7 mouse cellular contexts compared by ENCODE assay signal in genomic region chr10:4611386-4612155, GRCm38 (mm10). TPM values are rescaled to one million over a fixed set of nuclear protein-coding genes. Genes with fewer than 3 reads are reported as not detected.
DNase-seq lines count a peak whose midpoint lies in the region; ATAC-seq and TF ChIP-seq lines count a peak whose summit lies in the region.

TSS of gene Esr1 (plus strand) at chr10:4611593.

- H3K36me3 ChIP-seq in liver, embryonic 14.5 days (replicated peaks; ENCODE audit: control insufficient read depth, insufficient read depth, low read depth): no peaks in the 10 kb centered on the region

- peak; percentile 32 for DNase-seq in ovary, postnatal 36 days (ENCODE audit: low spot score)
- DNase-seq in ovary, postnatal 10 days (ENCODE audit: low spot score): no peak
- no peak for DNase-seq in liver, embryonic 14.5 days (ENCODE audit: low read depth in 3 of 3, low spot score in 3 of 3)
- DNase-seq in cerebellum, adult 18-20 months: no peak
- no peak for DNase-seq in urinary bladder, adult 18-20 months (ENCODE audit: low spot score in 2 of 2)

- no peak for TF ChIP-seq CTCF in liver, embryonic 14.5 days (IDR thresholded peaks at IDR 0.05; ENCODE audit: low read depth)

- peak; percentile 44 for ATAC-seq in common myeloid progenitor, adult 5-6 weeks (replicated peaks; ENCODE audit: low read depth, poor library complexity, severe bottlenecking)
- ATAC-seq in hematopoietic stem cell, adult 5-6 weeks (replicated peaks in 1 of 2; ENCODE audit: insufficient read depth in 1 of 2, low FRiP score in 2 of 2, low TSS enrichment in 1 of 2, low read depth in 1 of 2, poor library complexity in 2 of 2, severe bottlenecking in 2 of 2): peak; percentile 31 to 36; a peak in 3 of 4 replicates
- ATAC-seq in liver, embryonic 14.5 days (ENCODE audit: insufficient read depth): no peak

- H3K9ac ChIP-seq in liver, embryonic 14.5 days (replicated peaks): no peak within 1 kb of the TSS; the same call in 1 of the 2 replicates

- no peaks in the 10 kb centered on the region for H3K9me3 ChIP-seq in liver, embryonic 14.5 days (ENCODE audit: control insufficient read depth, low read length)

- H3K4me2 ChIP-seq in liver, embryonic 14.5 days (ENCODE audit: low read depth): peak within 1 kb of the TSS; percentile 51

- H3K27ac ChIP-seq in liver, embryonic 14.5 days: no peak within 1 kb of the TSS

- H3K4me1 ChIP-seq in liver, embryonic 14.5 days (replicated peaks; ENCODE audit: control insufficient read depth in 2 of 2, insufficient read depth in 2 of 2, low read length in 1 of 2): peaks cover 0 to 6% of the 10 kb centered on the region in 2 experiments; a peak in 2 of 4 replicates

- 25% methylated on average over 13 of the region's 13 CpGs for WGBS in liver, embryonic 14.5 days (ENCODE audit: insufficient replicate concordance)

- peak within 1 kb of the TSS; percentile 30 to 46 for H3K4me3 ChIP-seq in liver, embryonic 14.5 days (ENCODE audit: insufficient read depth in 1 of 2, low read depth in 2 of 2, low read length in 2 of 2)

- no peaks in the 10 kb centered on the region for H3K27me3 ChIP-seq in liver, embryonic 14.5 days (ENCODE audit: control insufficient read depth, insufficient read depth, low read length)

- no peak for TF ChIP-seq EP300 in liver, embryonic 14.5 days (IDR thresholded peaks at IDR 0.05; ENCODE audit: low read depth)

RNA-seq across cellular contexts. Expression of gene Esr1, which starts in this region (rescaled TPM):
- total RNA-seq in common myeloid progenitor, adult 5-6 weeks (2017): 6.0 and 11.3 TPM in 2 replicates
- 19.2 and 26.8 TPM in 2 replicates for total RNA-seq in hematopoietic stem cell, adult 5-6 weeks (2017)
- polyA plus RNA-seq in liver, embryonic 14.5 days (2012; rRNA removed): 0.06 and 0.08 TPM in 2 replicates
- polyA plus RNA-seq in liver, embryonic 14.5 days (2014; fragmentation: Nextera tagmentation; extraction: Ambion mirVana): 0.13 and 0.29 TPM in 2 replicates
